Mouse (Mus musculus) layer of hippocampus, postnatal 14 days (tissue): ENCODE measurements around the gene Gm3676. TPM values are rescaled to one million over a fixed set of nuclear protein-coding genes. Genes with fewer than 3 reads are reported as not detected.
"Not testable (repeated sequence)": the region's sequence is repeated elsewhere in the genome, so short reads cannot be mapped to it uniquely, and the experiment has no call there.

Source experiments
- DNase-seq, 2 experiments: peaks; one replicate each; pipeline ENCODE4 v3.0.0; 2021 to 2022; ENCODE audit warnings: low spot score in 2 of 2, mixed read lengths in 1 of 2
- long read RNA-seq, 2 experiments: library from polyadenylated mRNA; stranded (forward); transcript quantifications; one replicate each; pipeline ENCODE4 v2.0.0; 2021
- total RNA-seq, 2 experiments: library from RNA; stranded (reverse); gene quantifications; 2 replicates each; pipeline ENCODE4 v1.2.3; 2021

The Gm3676 gene
- 1 to 10 TPM in 1 of 2 experiments, not detected in 1; 1.4 TPM for total RNA-seq
- long read RNA-seq, experiment 1 = 0 reads
- long read RNA-seq, experiment 2 = 0 reads

DNA sequence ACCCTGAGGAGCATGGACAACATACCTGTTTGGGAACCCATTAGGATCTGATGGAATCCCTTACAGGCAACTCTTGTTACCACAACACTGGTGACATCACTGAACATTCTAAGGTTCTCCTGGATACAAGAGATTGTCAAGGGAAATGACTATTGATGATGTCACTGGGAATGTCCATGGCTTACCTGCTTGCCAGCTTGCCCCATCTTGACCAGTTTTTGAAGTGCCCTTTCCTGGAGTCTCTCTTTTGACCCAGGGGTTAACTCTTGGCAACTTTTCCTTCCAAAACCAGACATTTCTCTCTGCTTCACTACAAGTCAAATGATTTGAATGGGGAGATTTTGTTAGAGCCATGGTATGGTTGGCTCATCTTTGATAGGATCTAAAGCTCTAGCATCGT, at the start of gene Gm3676:
Gene Gm3676 (minus strand): TSS at position 101 of the 400 bp plus-strand sequence.
- DNase-seq = not testable (repeated sequence)

GRCm38 (mm10) chr14:41648176-41648575, 1.9 kb upstream of the Gm3676 start:
- not testable (repeated sequence) for DNase-seq

DNA sequence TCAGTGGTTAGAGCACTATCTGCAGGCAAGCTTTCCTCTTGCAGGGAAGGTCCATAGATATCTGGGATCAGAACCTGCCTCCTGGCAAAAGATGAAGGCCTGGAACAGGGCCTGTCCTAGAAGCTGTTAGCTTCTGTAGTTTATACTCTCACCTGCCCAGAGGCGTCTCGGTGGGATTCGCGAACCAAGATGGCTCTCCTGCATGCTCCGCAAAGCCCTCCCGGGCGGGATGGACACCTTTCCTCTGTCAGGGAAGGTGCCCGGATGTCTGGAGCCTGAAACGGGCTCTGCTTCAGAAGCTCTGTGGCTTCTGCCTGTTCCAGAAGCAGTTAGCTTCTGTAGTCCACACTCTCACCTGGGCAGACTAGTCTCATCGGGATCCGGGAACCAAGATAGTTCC, 16.1 kb downstream of the Gm3676 start:
- not testable (repeated sequence) for DNase-seq

DNA sequence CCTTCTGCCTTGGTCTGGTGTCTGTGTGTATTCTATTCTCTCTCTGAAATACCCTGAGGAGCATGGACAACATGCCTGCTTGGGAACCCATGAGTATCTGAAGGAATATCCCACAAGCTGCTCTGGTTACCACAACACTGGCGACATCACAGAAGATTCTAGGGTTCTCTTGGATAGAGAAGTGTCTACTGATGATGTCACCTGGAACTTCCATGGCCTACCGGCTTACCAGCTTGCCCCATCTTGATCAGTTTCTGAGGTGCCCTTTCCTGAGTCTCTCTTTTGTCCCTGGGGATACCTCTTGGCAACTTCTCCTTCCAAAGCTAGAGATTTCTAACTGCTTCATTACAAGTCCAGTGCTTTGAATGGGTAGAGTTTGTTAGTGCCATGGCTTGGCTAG, 21.8 kb downstream of the Gm3676 start, which contains the start of gene Gm3072:
Gene Gm3072 (minus strand): TSS at position 101 of the 400 bp plus-strand sequence.
- DNase-seq = not testable (repeated sequence)

- DNase-seq = not testable (repeated sequence)
These were observed 23.8 kb downstream of the Gm3676 start for GRCm38 (mm10) chr14:41622535-41622934.

DNA sequence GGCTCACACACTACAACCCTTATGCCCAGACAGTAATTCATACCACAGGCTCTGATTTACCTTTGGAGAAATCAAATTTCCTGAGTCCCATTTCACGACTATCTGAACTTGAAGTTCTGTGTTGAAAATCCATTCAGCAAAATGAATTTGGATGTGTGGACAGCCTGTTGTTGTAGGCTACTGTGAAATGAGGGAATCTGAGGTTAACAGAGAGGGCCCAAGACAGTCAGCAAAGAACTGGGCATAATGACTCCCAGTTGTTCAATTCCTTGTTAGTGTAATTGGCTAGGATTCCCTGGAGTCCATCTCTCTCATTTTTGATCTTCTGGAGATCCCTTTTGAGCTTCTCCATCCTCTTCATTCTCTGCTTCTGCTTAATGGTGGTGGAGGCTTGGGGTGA, 35.6 kb downstream of the Gm3676 start:
- not testable (repeated sequence) for DNase-seq

- not testable (repeated sequence) for DNase-seq
These were observed 45.4 kb downstream of the Gm3676 start for GRCm38 (mm10) chr14:41600935-41601334.

Other genes with a start within 250 kb of the Gm3676 start
- gene Gm6482, start 238.2 kb downstream of the Gm3676 start, total RNA-seq = not detected
- gene Gm7954, start 193.0 kb downstream of the Gm3676 start, total RNA-seq = not detected
- not detected for gene Gm3486, start 157.0 kb downstream of the Gm3676 start, total RNA-seq
- not detected for gene Gm7970, start 90.9 kb downstream of the Gm3676 start, total RNA-seq
- under 1 TPM in 1 of 2 experiments, not detected in 1; 0.65 TPM for gene 1700049E17Rik2, start 73.3 kb downstream of the Gm3676 start, total RNA-seq
- not detected for gene Gm3072, start 21.9 kb downstream of the Gm3676 start, total RNA-seq
- gene Gm8068, start 55.4 kb upstream of the Gm3676 start, total RNA-seq = not detected
- not detected for gene Gm7929, start 104.1 kb upstream of the Gm3676 start, total RNA-seq
- gene Gm47189, start 126.0 kb upstream of the Gm3676 start, total RNA-seq = not detected